Mouse (Mus musculus) limb, embryonic 13.5 days (tissue): ENCODE data around the gene Neto2. TPM values are rescaled to one million over a fixed set of nuclear protein-coding genes. Genes with fewer than 3 reads are reported as not detected.
"Not testable (repeated sequence)": the region's sequence is repeated elsewhere in the genome, so short reads cannot be mapped to it uniquely, and the experiment has no call there.

Source experiments
- ATAC-seq: fragments of 200-750 bp; cut with Nextera tagmentation; 2 replicates; pipeline ENCODE4 v1.8.0; 2017; ENCODE audit warnings: low read depth, moderate number of reproducible peaks, moderate TSS enrichment; ENCODE audit not compliant: low FRiP score
- H3K27ac ChIP-seq: fragments of 300-500 bp; sonication (generic); 2 replicates; pipeline ENCODE4 v1.5.1; 2015; ENCODE audit warnings: inconsistent platforms, mild to moderate bottlenecking, moderate library complexity
- H3K27me3 ChIP-seq: fragments of 300-500 bp; sonication (generic); 2 replicates; pipeline ENCODE4 v1.6.1; 2015; ENCODE audit warnings: mild to moderate bottlenecking, inconsistent platforms
- H3K36me3 ChIP-seq: fragments of 300-500 bp; sonication (generic); 2 replicates; pipeline ENCODE4 v1.6.1; 2015; ENCODE audit warnings: inconsistent platforms, mild to moderate bottlenecking, moderate library complexity
- H3K4me1 ChIP-seq: fragments of 300-500 bp; sonication (generic); 2 replicates; pipeline ENCODE4 v1.6.1; 2015; ENCODE audit warnings: inconsistent platforms
- H3K4me2 ChIP-seq: fragments of 300-500 bp; sonication (generic); replicated peaks from 2 replicates; pipeline ENCODE4 v1.6.1; 2015; ENCODE audit warnings: inconsistent platforms, mild to moderate bottlenecking, moderate library complexity
- H3K4me3 ChIP-seq: fragments of 300-500 bp; sonication (generic); 2 replicates; pipeline ENCODE4 v1.5.1; 2015; ENCODE audit warnings: moderate library complexity, mild to moderate bottlenecking, inconsistent platforms
- H3K9ac ChIP-seq: fragments of 300-500 bp; sonication (generic); 2 replicates; pipeline ENCODE4 v1.6.1; 2015; ENCODE audit warnings: mild to moderate bottlenecking, inconsistent platforms
- H3K9me3 ChIP-seq: fragments of 300-500 bp; sonication (generic); 2 replicates; pipeline ENCODE4 v1.6.1; 2016; ENCODE audit warnings: inconsistent platforms
- WGBS: fragments of 180-500 bp; shearing (Covaris S2); methylation state at CpG from one replicate; pipeline ENCODE4 v1.1.7; 2015; 5-methylcytosine and 5-hydroxymethylcytosine counted together
- polyA plus RNA-seq: library from polyadenylated mRNA; unstranded; fragments of >200 nt; fragmentation: Nextera tagmentation; extraction: Ambion mirVana; gene quantifications from 2 replicates; pipeline ENCODE4 v1.2.1, GENCODE M21; 2015

Gene Neto2
- polyA plus RNA-seq, 1 experiment from 2014 or later, result 11.3 TPM

- ATAC-seq, result no peak
- 83% methylated on average over 4 of the region's 4 CpGs for WGBS
Observed at GRCm38 (mm10) chr8:85644921-85645665, 55.6 kb downstream of the Neto2 start.

GRCm38 (mm10) chr8:85624450-85624849 lies 76.3 kb downstream of the Neto2 start:
- Histone ChIP-seq H3K4me2 (no peak overlapping the region), H3K27me3 (no peaks in the 10 kb centered on the region), H3K36me3 (peaks cover 12% of the 10 kb centered on the region), H3K27ac (no peak overlapping the region), H3K4me3 (no peak overlapping the region), H3K9me3 (no peaks in the 10 kb centered on the region), H3K9ac (no peak overlapping the region), H3K4me1 (no peaks in the 10 kb centered on the region)
- ATAC-seq, result no peak
- WGBS, result 89% methylated on average over 6 of the region's 6 CpGs

More at GRCm38 (mm10) chr8:85644921-85645665, 55.6 kb downstream of the Neto2 start:
- Histone ChIP-seq H3K9me3 (no peaks in the 10 kb centered on the region), H3K27me3 (no peaks in the 10 kb centered on the region), H3K36me3 (peaks cover 39% of the 10 kb centered on the region), H3K27ac (no peak overlapping the region), H3K4me2 (no peak overlapping the region), H3K4me3 (no peak overlapping the region), H3K9ac (no peak overlapping the region), H3K4me1 (no peaks in the 10 kb centered on the region)

GRCm38 (mm10) chr8:85623246-85623645 lies 77.5 kb downstream of the Neto2 start:
- no peak overlapping the region for H3K4me3 ChIP-seq
- H3K36me3 ChIP-seq, result peaks cover 6% of the 10 kb centered on the region
- H3K4me2 ChIP-seq, result no peak overlapping the region
- no peak overlapping the region for H3K27ac ChIP-seq
- H3K27me3 ChIP-seq, result no peaks in the 10 kb centered on the region
- no peak for ATAC-seq
- no peak overlapping the region for H3K9ac ChIP-seq
- no peaks in the 10 kb centered on the region for H3K4me1 ChIP-seq
- no peaks in the 10 kb centered on the region for H3K9me3 ChIP-seq
- WGBS, result 83% methylated on average over 5 of the region's 5 CpGs

- ATAC-seq, result no peak
- Histone ChIP-seq H3K27ac (no peak overlapping the region), H3K36me3 (peaks cover 6% of the 10 kb centered on the region), H3K4me2 (no peak overlapping the region), H3K9ac (no peak overlapping the region), H3K4me1 (no peaks in the 10 kb centered on the region), H3K9me3 (no peaks in the 10 kb centered on the region), H3K4me3 (no peak overlapping the region), H3K27me3 (no peaks in the 10 kb centered on the region)
- WGBS, result 84% methylated on average over 3 of the region's 3 CpGs
Observed at GRCm38 (mm10) chr8:85618789-85619188, 81.9 kb downstream of the Neto2 start.

GRCm38 (mm10) chr8:85617125-85617524 lies 83.6 kb downstream of the Neto2 start:
- not testable (repeated sequence) for H3K9ac ChIP-seq, H3K4me2 ChIP-seq, ATAC-seq, H3K4me1 ChIP-seq, H3K36me3 ChIP-seq, H3K27ac ChIP-seq, H3K27me3 ChIP-seq, H3K4me3 ChIP-seq, H3K9me3 ChIP-seq
- 69% methylated on average over 3 of the region's 3 CpGs for WGBS

- Histone ChIP-seq H3K4me2 (no peak overlapping the region), H3K27ac (no peak overlapping the region), H3K36me3 (no peaks in the 10 kb centered on the region), H3K9me3 (no peaks in the 10 kb centered on the region), H3K27me3 (no peaks in the 10 kb centered on the region), H3K4me1 (no peaks in the 10 kb centered on the region), H3K4me3 (no peak overlapping the region), H3K9ac (no peak overlapping the region)
- WGBS, result 62% methylated on average over 2 of the region's 2 CpGs
- no peak for ATAC-seq
Observed at GRCm38 (mm10) chr8:85608836-85609235, 91.9 kb downstream of the Neto2 start.

- Histone ChIP-seq H3K9ac (no peak overlapping the region), H3K9me3 (no peaks in the 10 kb centered on the region), H3K4me1 (no peaks in the 10 kb centered on the region), H3K4me3 (no peak overlapping the region), H3K36me3 (no peaks in the 10 kb centered on the region), H3K27me3 (no peaks in the 10 kb centered on the region), H3K27ac (no peak overlapping the region), H3K4me2 (no peak overlapping the region)
- ATAC-seq, result no peak
Observed at GRCm38 (mm10) chr8:85607804-85608203, 92.9 kb downstream of the Neto2 start.

- Histone ChIP-seq H3K27me3 (no peaks in the 10 kb centered on the region), H3K4me2 (no peak overlapping the region), H3K27ac (no peak overlapping the region), H3K4me3 (no peak overlapping the region), H3K4me1 (no peaks in the 10 kb centered on the region), H3K9me3 (no peaks in the 10 kb centered on the region), H3K9ac (no peak overlapping the region), H3K36me3 (no peaks in the 10 kb centered on the region)
- 68% methylated on average over 1 of the region's 1 CpGs for WGBS
- ATAC-seq, result no peak
Observed at GRCm38 (mm10) chr8:85606974-85607373, 93.8 kb downstream of the Neto2 start.

- Histone ChIP-seq H3K4me3 (no peak overlapping the region), H3K27ac (no peak overlapping the region), H3K36me3 (no peaks in the 10 kb centered on the region), H3K27me3 (no peaks in the 10 kb centered on the region), H3K4me1 (0 out of 2 replicates have a peak, but pooled peaks cover 2% of the 10 kb centered on the region), H3K9ac (no peak overlapping the region), H3K4me2 (no peak overlapping the region), H3K9me3 (no peaks in the 10 kb centered on the region)
- WGBS, result 91% methylated on average over 3 of the region's 3 CpGs
- no peak for ATAC-seq
Observed at GRCm38 (mm10) chr8:85606561-85606960, 94.2 kb downstream of the Neto2 start.

GRCm38 (mm10) chr8:85604201-85604600 lies 96.5 kb downstream of the Neto2 start:
- H3K4me2 ChIP-seq, result no peak overlapping the region
- WGBS, result 70% methylated on average over 4 of the region's 4 CpGs
- ATAC-seq, result no peak
- no peaks in the 10 kb centered on the region for H3K36me3 ChIP-seq
- H3K4me3 ChIP-seq, result no peak overlapping the region
- no peaks in the 10 kb centered on the region for H3K27me3 ChIP-seq
- 0 out of 2 replicates have a peak, but pooled peaks cover 3% of the 10 kb centered on the region for H3K4me1 ChIP-seq
- H3K27ac ChIP-seq, result no peak overlapping the region
- no peaks in the 10 kb centered on the region for H3K9me3 ChIP-seq
- H3K9ac ChIP-seq, result no peak overlapping the region

- no peak for ATAC-seq
- 40% methylated on average over 8 of the region's 8 CpGs for WGBS
- Histone ChIP-seq H3K27ac (no peak overlapping the region), H3K36me3 (no peaks in the 10 kb centered on the region), H3K4me3 (no peak overlapping the region), H3K27me3 (no peaks in the 10 kb centered on the region), H3K4me1 (0 out of 2 replicates have a peak, but pooled peaks cover 3% of the 10 kb centered on the region), H3K4me2 (no peak overlapping the region), H3K9me3 (no peaks in the 10 kb centered on the region), H3K9ac (no peak overlapping the region)
Observed at GRCm38 (mm10) chr8:85603203-85603895, 97.4 kb downstream of the Neto2 start.

GRCm38 (mm10) chr8:85602737-85603136 lies 98.0 kb downstream of the Neto2 start:
- Histone ChIP-seq H3K9ac (no peak overlapping the region), H3K27ac (no peak overlapping the region), H3K4me3 (no peak overlapping the region), H3K9me3 (no peaks in the 10 kb centered on the region), H3K4me1 (0 out of 2 replicates have a peak, but pooled peaks cover 3% of the 10 kb centered on the region), H3K36me3 (no peaks in the 10 kb centered on the region), H3K27me3 (no peaks in the 10 kb centered on the region), H3K4me2 (no peak overlapping the region)
- 74% methylated on average over 4 of the region's 4 CpGs for WGBS
- ATAC-seq, result no peak
